Mouse (Mus musculus): ENCODE results near the gene Wnt6. TPM values are rescaled to one million over a fixed set of nuclear protein-coding genes. Genes with fewer than 3 reads are reported as not detected.
A peak's percentile ranks its signal among the peaks of the same experiment; 100 is the strongest.

Wnt6 gene
- polyA plus RNA-seq, 1 experiment from 2014 or later: 0.36 TPM

GRCm38 (mm10) chr1:74800424-74800888, 28.8 kb downstream of the Wnt6 start:
- Histone ChIP-seq H3K27me3 (ENCODE audit: control insufficient read depth, insufficient read depth, low read length) (peaks cover 99% of the 10 kb centered on the region), H3K4me2 (ENCODE audit: low read length) (peak overlapping the region; percentile 53), H3K36me3 (ENCODE audit: control insufficient read depth, insufficient read depth, low read length) (no peaks in the 10 kb centered on the region), H3K9ac (ENCODE audit: low read length) (peak overlapping the region; percentile 23; the same call in 1 of the 2 replicates), H3K9me3 (ENCODE audit: control insufficient read depth, low read length) (no peaks in the 10 kb centered on the region), H3K27ac (replicated peaks in 1 of 2; ENCODE audit: control insufficient read depth in 1 of 2, insufficient read depth in 1 of 2, low read depth in 2 of 2, low read length in 2 of 2) (no peak overlapping the region), H3K4me1 (ENCODE audit: control insufficient read depth in 2 of 2, insufficient read depth in 2 of 2, low read length in 2 of 2) (peaks cover 0 to 14% of the 10 kb centered on the region in 2 experiments; a peak in 3 of 4 replicates), H3K4me3 (ENCODE audit: control insufficient read depth in 1 of 2, insufficient read depth in 1 of 2, low read depth in 1 of 2, low read length in 2 of 2) (peak overlapping the region; percentile 9 to 23; a peak in 3 of 4 replicates)
- WGBS: under 1% methylated on average over 29 of the region's 29 CpGs
- no peak for ATAC-seq (ENCODE audit: insufficient number of reproducible peaks, insufficient read depth, low FRiP score, low read depth)

DNA sequence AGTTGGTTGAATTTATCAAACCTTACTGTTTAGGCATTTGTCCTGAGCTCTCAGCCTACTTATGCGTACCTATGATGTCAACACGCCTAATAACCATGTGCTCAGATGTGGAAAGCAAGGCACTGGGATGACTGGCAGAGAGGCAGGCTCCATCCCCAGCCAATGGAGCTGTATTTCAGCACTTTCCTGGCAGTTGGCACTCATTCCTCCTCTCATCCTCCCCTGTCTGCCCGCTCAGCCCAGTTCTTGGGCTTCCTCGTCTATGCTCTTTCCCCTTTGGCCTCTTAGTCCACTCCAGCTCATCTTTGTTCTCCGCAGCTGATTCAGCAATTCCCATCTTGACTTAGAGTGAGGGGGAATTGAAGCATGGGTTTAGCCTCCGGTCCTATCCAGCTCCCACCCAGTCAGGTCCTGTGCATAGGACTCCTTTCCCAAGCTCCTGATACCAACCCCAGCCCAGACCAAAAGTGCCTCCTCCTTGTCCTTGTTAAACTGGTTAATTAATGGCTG, 30.0 kb downstream of the Wnt6 start:
- H3K36me3 ChIP-seq (ENCODE audit: control insufficient read depth, insufficient read depth, low read length): no peaks in the 10 kb centered on the region
- H3K4me1 ChIP-seq (ENCODE audit: control insufficient read depth in 2 of 2, insufficient read depth in 2 of 2, low read length in 2 of 2): peaks cover 6 to 23% of the 10 kb centered on the region in 2 experiments; a peak in 3 of 4 replicates
- no peak overlapping the region for H3K4me3 ChIP-seq (ENCODE audit: control insufficient read depth in 1 of 2, insufficient read depth in 1 of 2, low read depth in 1 of 2, low read length in 2 of 2)
- peaks cover 99% of the 10 kb centered on the region for H3K27me3 ChIP-seq (ENCODE audit: control insufficient read depth, insufficient read depth, low read length)
- WGBS: 23% methylated on average over 6 of the region's 6 CpGs
- H3K27ac ChIP-seq (replicated peaks in 1 of 2; ENCODE audit: control insufficient read depth in 1 of 2, insufficient read depth in 1 of 2, low read depth in 2 of 2, low read length in 2 of 2): no peak overlapping the region
- H3K9ac ChIP-seq (ENCODE audit: low read length): no peak overlapping the region
- no peak overlapping the region for H3K4me2 ChIP-seq (ENCODE audit: low read length)
- no peaks in the 10 kb centered on the region for H3K9me3 ChIP-seq (ENCODE audit: control insufficient read depth, low read length)
- ATAC-seq (ENCODE audit: insufficient number of reproducible peaks, insufficient read depth, low FRiP score, low read depth): no peak

DNA sequence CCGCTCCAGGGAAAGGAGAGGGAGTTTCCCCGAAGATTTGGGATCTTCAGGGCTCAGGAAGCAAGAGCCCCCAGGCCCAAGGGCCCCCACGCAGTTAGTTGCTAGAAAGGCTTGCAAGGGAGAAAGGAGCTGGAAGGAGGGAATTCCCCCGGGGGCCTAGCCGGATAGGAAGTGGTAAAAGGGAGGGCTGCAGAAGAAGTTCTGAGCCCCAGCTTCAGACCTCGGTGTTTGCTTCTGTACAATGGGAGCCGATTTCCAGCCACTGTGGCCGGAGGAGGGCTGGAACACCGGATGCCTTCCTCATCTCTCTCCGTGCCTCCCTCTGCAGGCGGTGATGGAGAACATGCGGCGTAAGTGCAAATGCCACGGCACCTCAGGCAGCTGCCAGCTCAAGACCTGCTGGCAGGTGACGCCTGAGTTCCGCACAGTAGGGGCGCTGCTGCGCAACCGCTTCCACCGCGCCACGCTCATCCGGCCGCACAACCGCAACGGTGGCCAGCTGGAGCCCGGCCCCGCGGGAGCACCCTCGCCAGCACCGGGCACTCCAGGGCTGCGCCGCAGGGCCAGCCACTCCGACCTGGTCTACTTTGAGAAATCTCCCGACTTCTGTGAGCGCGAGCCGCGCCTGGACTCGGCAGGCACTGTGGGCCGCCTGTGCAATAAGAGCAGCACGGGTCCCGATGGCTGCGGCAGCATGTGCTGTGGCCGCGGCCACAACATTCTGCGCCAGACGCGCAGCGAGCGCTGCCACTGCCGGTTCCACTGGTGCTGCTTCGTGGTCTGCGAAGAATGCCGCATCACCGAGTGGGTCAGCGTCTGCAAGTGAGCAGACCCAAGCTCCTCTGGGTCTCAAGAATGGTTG, 31.3 kb downstream of the Wnt6 start:
- peak; percentile 22; the same call in 1 of the 2 replicates for ATAC-seq (ENCODE audit: insufficient number of reproducible peaks, insufficient read depth, low FRiP score, low read depth)
- no peaks in the 10 kb centered on the region for H3K36me3 ChIP-seq (ENCODE audit: control insufficient read depth, insufficient read depth, low read length)
- no peaks in the 10 kb centered on the region for H3K9me3 ChIP-seq (ENCODE audit: control insufficient read depth, low read length)
- peak overlapping the region; percentile 63 for H3K9ac ChIP-seq (ENCODE audit: low read length)
- no peak overlapping the region for H3K27ac ChIP-seq (replicated peaks in 1 of 2; ENCODE audit: control insufficient read depth in 1 of 2, insufficient read depth in 1 of 2, low read depth in 2 of 2, low read length in 2 of 2)
- under 1% methylated on average over 57 of the region's 57 CpGs for WGBS
- peak overlapping the region; percentile 40 to 43 for H3K4me3 ChIP-seq (ENCODE audit: control insufficient read depth in 1 of 2, insufficient read depth in 1 of 2, low read depth in 1 of 2, low read length in 2 of 2)
- peaks cover 98% of the 10 kb centered on the region for H3K27me3 ChIP-seq (ENCODE audit: control insufficient read depth, insufficient read depth, low read length)
- peaks cover 16 to 28% of the 10 kb centered on the region in 2 experiments; a peak in 3 of 4 replicates for H3K4me1 ChIP-seq (ENCODE audit: control insufficient read depth in 2 of 2, insufficient read depth in 2 of 2, low read length in 2 of 2)
- H3K4me2 ChIP-seq (ENCODE audit: low read length): peak overlapping the region; percentile 79

- no peaks in the 10 kb centered on the region for H3K36me3 ChIP-seq (ENCODE audit: control insufficient read depth, insufficient read depth, low read length)
- no peak overlapping the region for H3K4me2 ChIP-seq (ENCODE audit: low read length)
- no peak overlapping the region for H3K27ac ChIP-seq (replicated peaks in 1 of 2; ENCODE audit: control insufficient read depth in 1 of 2, insufficient read depth in 1 of 2, low read depth in 2 of 2, low read length in 2 of 2)
- no peak overlapping the region for H3K4me3 ChIP-seq (ENCODE audit: control insufficient read depth in 1 of 2, insufficient read depth in 1 of 2, low read depth in 1 of 2, low read length in 2 of 2)
- peaks cover 95% of the 10 kb centered on the region for H3K27me3 ChIP-seq (ENCODE audit: control insufficient read depth, insufficient read depth, low read length)
- peaks cover 19 to 28% of the 10 kb centered on the region in 2 experiments; a peak in 3 of 4 replicates for H3K4me1 ChIP-seq (ENCODE audit: control insufficient read depth in 2 of 2, insufficient read depth in 2 of 2, low read length in 2 of 2)
- H3K9ac ChIP-seq (ENCODE audit: low read length): no peak overlapping the region
- 10% methylated on average over 10 of the region's 10 CpGs for WGBS
- ATAC-seq (ENCODE audit: insufficient number of reproducible peaks, insufficient read depth, low FRiP score, low read depth): no peak
- no peaks in the 10 kb centered on the region for H3K9me3 ChIP-seq (ENCODE audit: control insufficient read depth, low read length)
Measured at GRCm38 (mm10) chr1:74804211-74804870, 32.6 kb downstream of the Wnt6 start.

DNA sequence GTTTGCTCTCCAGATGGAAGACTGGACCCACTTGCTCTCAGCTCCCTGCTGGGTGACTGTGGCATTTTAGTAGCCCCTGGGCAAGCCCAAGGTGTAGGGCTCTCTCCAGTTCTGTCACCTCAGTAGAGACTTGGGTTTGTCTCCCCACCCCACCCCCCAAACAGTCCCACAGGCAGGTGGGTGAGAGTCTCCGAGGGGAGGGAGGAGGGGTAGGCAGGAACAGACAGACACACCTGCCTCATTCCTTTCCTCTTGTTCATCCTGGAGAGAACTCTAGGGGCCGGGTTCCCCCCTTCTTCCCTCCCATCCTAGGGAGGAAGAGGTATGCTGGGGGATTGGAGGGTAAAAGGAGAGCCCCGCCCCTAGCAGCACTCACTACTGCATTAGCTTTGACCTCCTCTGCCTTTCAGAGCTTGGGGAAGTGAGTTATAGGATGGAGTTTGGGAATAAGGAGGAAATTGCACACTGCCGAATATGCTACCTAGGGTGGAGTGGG, 33.7 kb downstream of the Wnt6 start:
- Histone ChIP-seq H3K4me2 (ENCODE audit: low read length) (no peak overlapping the region), H3K9me3 (ENCODE audit: control insufficient read depth, low read length) (no peaks in the 10 kb centered on the region), H3K27ac (replicated peaks in 1 of 2; ENCODE audit: control insufficient read depth in 1 of 2, insufficient read depth in 1 of 2, low read depth in 2 of 2, low read length in 2 of 2) (no peak overlapping the region), H3K4me3 (ENCODE audit: control insufficient read depth in 1 of 2, insufficient read depth in 1 of 2, low read depth in 1 of 2, low read length in 2 of 2) (no peak overlapping the region), H3K27me3 (ENCODE audit: control insufficient read depth, insufficient read depth, low read length) (peaks cover 94% of the 10 kb centered on the region), H3K4me1 (ENCODE audit: control insufficient read depth in 2 of 2, insufficient read depth in 2 of 2, low read length in 2 of 2) (peaks cover 19 to 27% of the 10 kb centered on the region in 2 experiments; a peak in 3 of 4 replicates), H3K36me3 (ENCODE audit: control insufficient read depth, insufficient read depth, low read length) (no peaks in the 10 kb centered on the region), H3K9ac (ENCODE audit: low read length) (no peak overlapping the region)
- no peak for ATAC-seq (ENCODE audit: insufficient number of reproducible peaks, insufficient read depth, low FRiP score, low read depth)
- WGBS: 29% methylated on average over 4 of the region's 4 CpGs

- no peak overlapping the region for H3K27ac ChIP-seq (replicated peaks in 1 of 2; ENCODE audit: control insufficient read depth in 1 of 2, insufficient read depth in 1 of 2, low read depth in 2 of 2, low read length in 2 of 2)
- H3K4me1 ChIP-seq (ENCODE audit: control insufficient read depth in 2 of 2, insufficient read depth in 2 of 2, low read length in 2 of 2): peaks cover 19 to 22% of the 10 kb centered on the region in 2 experiments; a peak in 3 of 4 replicates
- peaks cover 89% of the 10 kb centered on the region for H3K27me3 ChIP-seq (ENCODE audit: control insufficient read depth, insufficient read depth, low read length)
- no peaks in the 10 kb centered on the region for H3K36me3 ChIP-seq (ENCODE audit: control insufficient read depth, insufficient read depth, low read length)
- 19% methylated on average over 5 of the region's 5 CpGs for WGBS
- no peaks in the 10 kb centered on the region for H3K9me3 ChIP-seq (ENCODE audit: control insufficient read depth, low read length)
- H3K4me2 ChIP-seq (ENCODE audit: low read length): peak overlapping the region; percentile 59; the same call in 1 of the 2 replicates
- no peak overlapping the region for H3K9ac ChIP-seq (ENCODE audit: low read length)
- no peak for ATAC-seq (ENCODE audit: insufficient number of reproducible peaks, insufficient read depth, low FRiP score, low read depth)
- H3K4me3 ChIP-seq (ENCODE audit: control insufficient read depth in 1 of 2, insufficient read depth in 1 of 2, low read depth in 1 of 2, low read length in 2 of 2): no peak overlapping the region
Measured at GRCm38 (mm10) chr1:74805843-74806242, 34.2 kb downstream of the Wnt6 start.
